Mouse (Mus musculus): ENCODE results near the gene Zdhhc4.

DNA sequence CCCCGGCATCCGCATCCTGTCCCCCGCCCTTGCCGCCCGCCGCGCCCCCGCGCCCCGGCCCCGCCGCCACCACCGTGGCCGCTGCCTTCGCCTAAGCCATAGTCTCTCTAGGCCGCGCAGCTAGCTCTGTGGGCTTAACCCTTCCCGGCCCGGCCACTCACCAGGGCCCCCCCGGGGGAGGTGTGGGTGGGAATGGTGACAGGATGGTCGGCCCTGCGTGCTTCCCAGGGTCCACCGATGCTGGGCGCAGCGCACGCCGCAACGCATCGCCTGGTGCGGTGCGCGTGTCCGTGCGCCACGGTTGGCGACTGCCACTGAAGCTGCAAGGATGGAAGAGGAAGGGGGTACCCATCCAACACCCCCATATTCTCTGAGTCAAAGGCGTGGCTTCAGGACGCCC lies 35.7 kb downstream of the Zdhhc4 start, which contains the start of gene Zfp853:
- TF ChIP-seq CTCF (IDR thresholded peaks at IDR 0.05; ENCODE audit: low read depth) = no peak
- no peak for TF ChIP-seq EP300 (optimal IDR thresholded peaks at IDR 0.05)

Measured in stomach, postnatal 0 days (tissue).